Mouse (Mus musculus) lung, embryonic 15.5 days (tissue): ENCODE measurements around the gene Tmem51. TPM values are rescaled to one million over a fixed set of nuclear protein-coding genes. Genes with fewer than 3 reads are reported as not detected.

Experiments
- ATAC-seq: fragments of 200-750 bp; cut with Nextera tagmentation; 2 replicates; pipeline ENCODE4 v1.8.0; 2017; ENCODE audit warnings: moderate number of reproducible peaks, borderline replicate concordance; ENCODE audit not compliant: low FRiP score, low TSS enrichment; ENCODE audit errors: extremely low read depth
- H3K27ac ChIP-seq: fragments of 300-500 bp; sonication (generic); 2 replicates; pipeline ENCODE4 v1.5.1; 2015; ENCODE audit warnings: moderate library complexity, mild to moderate bottlenecking, inconsistent platforms
- H3K27me3 ChIP-seq: fragments of 300-500 bp; sonication (generic); 2 replicates; pipeline ENCODE4 v1.6.1; 2015; ENCODE audit warnings: inconsistent platforms
- H3K36me3 ChIP-seq: fragments of 300-500 bp; sonication (generic); 2 replicates; pipeline ENCODE4 v1.6.1; 2015; ENCODE audit warnings: inconsistent platforms
- H3K4me1 ChIP-seq: fragments of 300-500 bp; sonication (generic); 2 replicates; pipeline ENCODE4 v1.6.1; 2015; ENCODE audit warnings: inconsistent platforms
- H3K4me2 ChIP-seq: fragments of 300-500 bp; sonication (generic); 2 replicates; pipeline ENCODE4 v1.6.1; 2015; ENCODE audit warnings: inconsistent platforms, mild to moderate bottlenecking, moderate library complexity
- H3K4me3 ChIP-seq: fragments of 300-500 bp; sonication (generic); 2 replicates; pipeline ENCODE4 v1.5.1; 2015; ENCODE audit warnings: mild to moderate bottlenecking, inconsistent platforms
- H3K9ac ChIP-seq: fragments of 300-500 bp; sonication (generic); 2 replicates; pipeline ENCODE4 v1.6.1; 2015; ENCODE audit warnings: inconsistent platforms
- H3K9me3 ChIP-seq: fragments of 300-500 bp; sonication (generic); 2 replicates; pipeline ENCODE4 v1.6.1; 2016; ENCODE audit warnings: inconsistent platforms
- WGBS: fragments of 180-500 bp; shearing (Covaris S2); methylation state at CpG from one replicate; pipeline ENCODE4 v1.1.7; 2015; 5-methylcytosine and 5-hydroxymethylcytosine counted together
- polyA plus RNA-seq: library from polyadenylated mRNA; unstranded; fragments of >200 nt; fragmentation: Nextera tagmentation; extraction: Ambion mirVana; gene quantifications from 2 replicates; pipeline ENCODE4 v1.2.1, GENCODE M21; 2015

Gene Tmem51
- polyA plus RNA-seq, 1 experiment from 2014 or later, result 23.1 TPM

DNA sequence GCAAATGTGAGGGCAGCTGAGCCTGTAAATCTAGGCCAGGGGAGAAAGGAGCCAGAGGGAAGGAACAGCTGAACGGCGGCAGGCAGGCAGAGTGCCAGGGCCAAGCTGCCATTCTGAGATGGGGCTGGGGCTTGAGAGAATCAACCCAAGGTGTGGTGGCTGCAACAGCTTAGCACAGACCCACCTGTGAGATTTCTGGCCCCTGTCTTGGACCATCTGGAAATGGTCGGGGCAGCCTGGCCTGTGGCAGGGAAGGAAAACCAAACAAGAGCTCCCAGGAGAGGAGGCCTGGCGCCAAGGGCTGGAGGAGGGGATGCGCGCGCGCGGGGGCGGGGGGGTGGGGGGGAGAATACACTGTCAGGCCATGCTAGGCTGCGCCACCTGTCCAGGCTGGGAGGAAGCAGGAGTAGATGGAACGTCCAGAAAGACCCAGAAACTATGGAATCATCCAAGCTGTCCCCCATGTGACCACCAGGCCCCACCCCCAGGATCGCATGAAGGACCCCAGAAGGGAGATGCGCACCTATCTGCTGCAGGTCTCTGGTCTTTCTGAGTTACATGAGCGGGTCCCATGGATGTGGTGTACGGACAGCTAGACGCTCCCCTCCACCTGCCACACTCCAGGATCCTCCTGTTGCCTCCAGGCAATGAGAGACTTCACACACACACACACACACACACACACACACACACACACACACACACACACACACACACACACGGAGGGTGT, 3.0 kb downstream of the Tmem51 start:
- Histone ChIP-seq H3K4me3 (no peak overlapping the region), H3K4me1 (peaks cover 58% of the 10 kb centered on the region), H3K9me3 (no peaks in the 10 kb centered on the region), H3K27ac (no peak overlapping the region), H3K36me3 (no peaks in the 10 kb centered on the region), H3K9ac (no peak overlapping the region), H3K4me2 (no peak overlapping the region), H3K27me3 (no peaks in the 10 kb centered on the region)
- WGBS, result 49% methylated on average over 17 of the region's 18 CpGs
- no peak for ATAC-seq

- ATAC-seq, result no peak
- Histone ChIP-seq H3K9me3 (no peaks in the 10 kb centered on the region), H3K4me3 (no peak overlapping the region), H3K9ac (no peak overlapping the region), H3K27ac (no peak overlapping the region), H3K4me2 (no peak overlapping the region), H3K27me3 (no peaks in the 10 kb centered on the region), H3K4me1 (peaks cover 56% of the 10 kb centered on the region), H3K36me3 (no peaks in the 10 kb centered on the region)
- 75% methylated on average over 4 of the region's 4 CpGs for WGBS
These were observed 3.7 kb downstream of the Tmem51 start for GRCm38 (mm10) chr4:142080487-142080767.

DNA sequence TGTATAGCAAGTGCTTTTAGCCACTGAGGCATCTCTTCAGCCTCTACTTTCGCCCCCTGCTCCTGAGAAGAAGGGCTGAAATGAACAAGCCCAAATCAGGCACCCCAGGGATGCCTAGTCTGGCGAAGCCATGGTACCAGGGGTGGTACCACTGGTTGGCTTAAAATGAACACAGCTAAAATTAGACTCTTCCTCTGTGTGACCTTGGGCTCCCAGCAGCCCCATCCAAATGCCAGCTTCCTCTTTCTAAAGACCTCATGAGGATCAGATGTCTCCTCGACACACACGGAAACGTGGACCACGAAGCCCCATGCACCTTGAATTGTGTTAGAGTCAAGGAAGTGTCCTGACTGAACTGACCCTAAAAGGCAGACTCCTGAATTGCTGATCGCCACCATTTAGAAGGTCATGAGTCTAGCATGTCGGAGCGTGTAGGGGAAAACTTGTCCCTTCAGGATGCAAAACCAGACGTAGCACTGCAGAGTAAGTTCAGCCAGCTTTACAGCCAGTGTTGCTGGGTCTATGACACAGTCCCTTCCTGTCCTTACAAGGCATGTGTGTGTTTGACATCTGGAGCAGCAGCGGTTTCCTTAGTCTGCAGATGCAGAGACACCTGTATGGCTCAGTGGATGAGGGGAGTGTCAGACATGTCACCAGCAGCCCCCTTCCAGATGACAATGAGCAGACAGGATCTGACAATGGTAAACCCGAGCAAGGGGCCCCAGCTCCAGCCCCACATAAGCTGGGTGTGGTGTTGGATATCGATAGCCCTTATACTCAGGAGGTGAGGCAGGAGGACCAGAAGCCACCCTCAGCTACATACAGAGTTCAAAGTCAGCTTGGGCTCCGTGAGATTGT, 4.2 kb downstream of the Tmem51 start:
- Histone ChIP-seq H3K9me3 (no peaks in the 10 kb centered on the region), H3K4me3 (no peak overlapping the region), H3K4me2 (no peak overlapping the region), H3K27ac (no peak overlapping the region), H3K36me3 (no peaks in the 10 kb centered on the region), H3K27me3 (no peaks in the 10 kb centered on the region), H3K9ac (no peak overlapping the region), H3K4me1 (peaks cover 54% of the 10 kb centered on the region)
- WGBS, result 79% methylated on average over 14 of the region's 14 CpGs
- ATAC-seq, result no peak

DNA sequence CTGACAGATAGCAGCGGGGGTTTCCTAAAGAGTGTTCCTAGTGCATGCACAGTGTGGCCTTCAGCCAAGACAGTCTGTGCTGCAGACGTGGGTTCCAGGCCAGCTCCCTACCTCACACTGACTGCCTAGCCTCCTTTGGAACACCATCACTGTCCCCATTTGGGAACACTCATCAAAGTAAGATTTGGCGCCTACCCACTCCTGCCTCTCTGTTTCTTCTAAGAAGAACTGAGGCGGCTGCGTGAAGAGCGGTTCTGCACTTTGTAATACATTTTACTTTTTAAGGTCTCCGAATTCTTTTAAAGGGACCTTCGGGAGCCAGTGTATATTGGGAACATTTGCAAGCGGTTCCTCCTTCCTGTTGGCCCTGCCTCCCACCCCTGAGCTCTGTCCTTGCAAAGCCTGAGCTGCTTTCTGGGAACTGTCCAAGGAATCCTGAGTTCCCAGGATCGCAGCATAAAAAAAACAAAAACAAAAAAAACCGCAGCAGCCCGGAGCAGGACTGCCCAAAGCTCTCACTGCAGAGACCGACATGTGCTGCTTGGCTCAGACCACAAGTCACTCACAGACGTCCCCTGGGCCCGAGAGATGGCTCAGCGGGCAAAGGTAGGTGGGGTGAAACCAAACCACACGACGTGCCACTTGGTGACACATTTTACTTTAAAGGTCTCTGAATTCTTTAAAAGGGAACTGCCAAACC, 6.4 kb downstream of the Tmem51 start:
- Histone ChIP-seq H3K9ac (no peak overlapping the region), H3K9me3 (no peaks in the 10 kb centered on the region), H3K4me1 (peaks cover 50% of the 10 kb centered on the region), H3K27ac (peak overlapping the region; percentile 77), H3K36me3 (no peaks in the 10 kb centered on the region), H3K4me3 (no peak overlapping the region), H3K4me2 (peak overlapping the region; percentile 42), H3K27me3 (no peaks in the 10 kb centered on the region)
- ATAC-seq, result peak; percentile 63
- WGBS, result 27% methylated on average over 18 of the region's 18 CpGs

- Histone ChIP-seq H3K9me3 (no peaks in the 10 kb centered on the region), H3K27me3 (no peaks in the 10 kb centered on the region), H3K9ac (no peak overlapping the region), H3K27ac (peak overlapping the region; percentile 77; the same call in 1 of the 2 replicates), H3K4me2 (no peak overlapping the region), H3K4me1 (peaks cover 50% of the 10 kb centered on the region), H3K36me3 (no peaks in the 10 kb centered on the region), H3K4me3 (no peak overlapping the region)
- no peak for ATAC-seq
- WGBS, result 41% methylated on average over 1 of the region's 1 CpGs
These were observed 7.2 kb downstream of the Tmem51 start for GRCm38 (mm10) chr4:142076883-142077282.

GRCm38 (mm10) chr4:142075931-142076330, 8.2 kb downstream of the Tmem51 start:
- Histone ChIP-seq H3K4me2 (no peak overlapping the region), H3K27me3 (no peaks in the 10 kb centered on the region), H3K27ac (no peak overlapping the region), H3K4me3 (no peak overlapping the region), H3K9ac (no peak overlapping the region), H3K36me3 (no peaks in the 10 kb centered on the region), H3K4me1 (peaks cover 50% of the 10 kb centered on the region), H3K9me3 (no peaks in the 10 kb centered on the region)
- no peak for ATAC-seq
- 79% methylated on average over 11 of the region's 11 CpGs for WGBS

DNA sequence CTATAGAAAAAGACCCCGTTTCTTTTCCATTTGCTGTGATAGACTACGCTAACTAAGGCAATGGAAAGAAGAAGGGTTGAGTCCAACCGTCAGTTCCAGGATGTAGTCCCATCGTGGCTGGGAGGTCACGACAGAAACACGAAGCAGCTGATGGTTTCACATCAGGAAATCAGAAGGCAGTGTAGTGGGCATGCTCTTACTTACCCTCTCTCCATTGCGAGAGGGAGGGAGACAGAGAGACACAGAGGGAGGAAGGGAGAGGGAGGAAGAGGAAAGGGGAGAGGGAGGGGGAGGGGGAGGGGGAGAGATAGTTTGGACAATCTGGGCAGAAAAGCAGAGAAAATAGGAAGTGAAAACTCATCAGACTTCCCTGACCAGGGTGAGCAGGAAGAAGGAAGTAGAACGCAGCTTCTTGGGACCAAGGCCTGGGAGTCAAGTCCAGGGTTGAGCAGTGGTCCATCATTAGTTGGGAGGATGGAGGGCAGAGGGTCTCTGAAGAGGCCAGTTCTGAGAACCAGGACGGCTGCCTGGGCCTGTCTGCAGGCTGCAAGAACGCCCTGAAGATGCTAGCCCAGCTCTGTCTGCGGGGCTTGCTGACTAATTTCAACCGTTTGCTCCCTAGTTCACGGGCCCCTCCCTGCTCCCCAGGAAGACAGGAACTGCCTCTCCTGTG, 9.9 kb downstream of the Tmem51 start:
- Histone ChIP-seq H3K36me3 (no peaks in the 10 kb centered on the region), H3K4me3 (no peak overlapping the region), H3K9ac (no peak overlapping the region), H3K4me1 (peaks cover 51% of the 10 kb centered on the region), H3K27ac (no peak overlapping the region), H3K4me2 (no peak overlapping the region), H3K9me3 (no peaks in the 10 kb centered on the region), H3K27me3 (no peaks in the 10 kb centered on the region)
- ATAC-seq, result no peak
- WGBS, result 53% methylated on average over 13 of the region's 13 CpGs

DNA sequence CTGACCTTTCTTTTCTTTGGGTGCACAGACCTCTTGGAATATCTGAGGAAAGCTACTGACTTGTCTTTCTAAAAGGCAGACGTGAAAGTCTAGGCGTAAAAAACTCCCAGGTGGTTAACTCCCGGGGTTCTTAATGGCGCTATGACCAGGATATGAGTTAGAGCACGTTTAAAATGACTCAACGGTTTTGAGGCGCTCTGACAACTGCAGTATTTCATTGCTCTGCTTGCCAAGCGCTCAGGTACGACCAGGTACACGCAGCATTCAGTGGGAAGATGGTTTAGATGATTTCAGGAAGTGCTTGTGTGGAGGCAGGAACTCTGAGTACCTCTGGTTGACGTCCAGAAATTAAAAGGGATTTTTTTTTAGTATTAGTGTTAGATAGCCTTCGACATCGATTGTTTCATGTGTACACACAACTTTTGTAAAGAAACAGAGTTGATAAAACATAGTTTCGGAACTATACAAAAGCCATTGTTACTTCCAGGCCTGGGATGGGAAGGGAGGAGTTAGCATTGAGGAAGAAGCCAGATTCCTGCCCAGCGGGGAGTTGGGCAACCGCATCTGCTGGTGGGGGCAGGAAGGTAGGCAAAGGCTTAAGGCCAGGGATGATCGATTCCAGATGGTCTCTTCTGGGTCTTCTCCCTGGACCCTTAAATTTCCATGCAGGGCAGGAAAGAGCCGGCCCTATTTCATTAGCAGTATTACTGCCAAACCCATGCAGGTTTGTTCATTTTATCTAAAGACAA, 12.7 kb downstream of the Tmem51 start:
- Histone ChIP-seq H3K4me3 (no peak overlapping the region), H3K4me2 (peak overlapping the region; percentile 18; the same call in 1 of the 2 replicates), H3K36me3 (no peaks in the 10 kb centered on the region), H3K27me3 (no peaks in the 10 kb centered on the region), H3K9ac (no peak overlapping the region), H3K4me1 (peaks cover 46% of the 10 kb centered on the region), H3K9me3 (no peaks in the 10 kb centered on the region), H3K27ac (peak overlapping the region; percentile 47; the same call in 1 of the 2 replicates)
- 25% methylated on average over 18 of the region's 18 CpGs for WGBS
- ATAC-seq, result no peak

DNA sequence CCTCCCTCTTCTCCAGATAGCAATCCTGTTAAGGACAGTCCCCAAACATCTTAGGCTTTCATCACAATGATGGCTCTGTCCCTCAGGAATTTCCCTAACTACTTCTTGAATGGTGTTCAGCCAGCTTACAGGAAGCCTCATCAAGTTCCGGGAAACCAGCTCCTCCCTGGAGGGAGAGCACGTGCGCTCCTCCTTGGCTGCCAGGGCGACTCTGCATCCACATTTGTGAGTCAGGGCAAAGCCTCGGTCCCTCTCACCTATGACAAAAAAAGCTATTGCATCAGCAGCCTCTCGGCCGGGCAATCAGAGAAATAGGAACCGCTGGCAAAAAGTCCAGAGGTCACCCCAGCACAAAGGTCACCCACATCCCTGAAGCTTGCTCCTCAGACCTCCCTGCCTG, 13.3 kb downstream of the Tmem51 start:
- Histone ChIP-seq H3K27ac (no peak overlapping the region), H3K36me3 (no peaks in the 10 kb centered on the region), H3K9ac (no peak overlapping the region), H3K27me3 (no peaks in the 10 kb centered on the region), H3K4me2 (no peak overlapping the region), H3K4me3 (no peak overlapping the region), H3K4me1 (peaks cover 52% of the 10 kb centered on the region), H3K9me3 (no peaks in the 10 kb centered on the region)
- WGBS, result 19% methylated on average over 8 of the region's 8 CpGs
- ATAC-seq, result no peak

- Histone ChIP-seq H3K4me2 (no peak overlapping the region), H3K4me3 (no peak overlapping the region), H3K27me3 (no peaks in the 10 kb centered on the region), H3K4me1 (peaks cover 64% of the 10 kb centered on the region), H3K36me3 (no peaks in the 10 kb centered on the region), H3K9me3 (no peaks in the 10 kb centered on the region), H3K27ac (no peak overlapping the region), H3K9ac (no peak overlapping the region)
- no peak for ATAC-seq
- WGBS, result 42% methylated on average over 18 of the region's 18 CpGs
These were observed 14.9 kb downstream of the Tmem51 start for GRCm38 (mm10) chr4:142068899-142069812.
